Mouse (Mus musculus) CH12.LX (cell line): ENCODE measurements at regions not wholly inside any gene's neighbourhood (a gene's known extent, or its start where the extent isn't known, plus 50 kb on each side); places are given as distances from the start of the nearest gene placed in this dataset.

Source experiments
- CHD1 ChIP-seq: IDR thresholded peaks from 2 replicates; pipeline ENCODE4 v1.6.1; 2012; ENCODE audit warnings: low read depth, low read length, improper control_type of control experiment, inconsistent platforms
- CTCF ChIP-seq, 2 experiments: IDR thresholded peaks in 1 of 2; conservative IDR thresholded peaks in 1 of 2; 2 replicates each; pipeline ENCODE4 v1.5.1; 2011 to 2012; ENCODE audit warnings: low read depth in 2 of 2, low read length in 2 of 2, improper control_type of control experiment in 1 of 2, inconsistent platforms in 1 of 2, mild to moderate bottlenecking in 1 of 2, moderate library complexity in 1 of 2
- E2F4 ChIP-seq: IDR thresholded peaks from 2 replicates; pipeline ENCODE4 v1.6.1; 2011; ENCODE audit warnings: low read depth, low read length, improper control_type of control experiment; ENCODE audit not compliant: insufficient replicate concordance
- EP300 ChIP-seq: IDR thresholded peaks from 2 replicates; pipeline ENCODE4 v1.6.1; 2011; ENCODE audit warnings: low read length, improper control_type of control experiment
- GABPA ChIP-seq: IDR thresholded peaks from 2 replicates; pipeline ENCODE4 v1.6.1; 2012; ENCODE audit warnings: low read depth, low read length, improper control_type of control experiment, inconsistent platforms; ENCODE audit not compliant: insufficient replicate concordance
- JUND ChIP-seq: conservative IDR thresholded peaks from 2 replicates; pipeline ENCODE4 v1.6.1; 2011; ENCODE audit warnings: low read depth, low read length, improper control_type of control experiment
- POLR2A ChIP-seq: IDR thresholded peaks from 2 replicates; pipeline ENCODE4 v1.6.1; 2011; ENCODE audit warnings: low read depth, mild to moderate bottlenecking, improper control_type of control experiment, low read length
- RAD21 ChIP-seq: IDR thresholded peaks from 2 replicates; pipeline ENCODE4 v1.6.1; 2011; ENCODE audit warnings: low read depth, mild to moderate bottlenecking, low read length, improper control_type of control experiment, moderate library complexity
- SIN3A ChIP-seq: IDR thresholded peaks from 2 replicates; pipeline ENCODE4 v1.6.1; 2012; ENCODE audit warnings: low read length, improper control_type of control experiment, inconsistent platforms
- SMC3 ChIP-seq: IDR thresholded peaks from 2 replicates; pipeline ENCODE4 v1.6.1; 2011; ENCODE audit warnings: low read depth, low read length, improper control_type of control experiment
- TCF12 ChIP-seq: IDR thresholded peaks from 2 replicates; pipeline ENCODE4 v1.6.1; 2014; ENCODE audit warnings: low read depth, mild to moderate bottlenecking, inconsistent platforms, low read length, improper control_type of control experiment
- UBTF ChIP-seq: IDR thresholded peaks from 2 replicates; pipeline ENCODE4 v1.6.1; 2012; ENCODE audit warnings: low read depth, mild to moderate bottlenecking, inconsistent platforms, low read length, improper control_type of control experiment, moderate library complexity

DNA sequence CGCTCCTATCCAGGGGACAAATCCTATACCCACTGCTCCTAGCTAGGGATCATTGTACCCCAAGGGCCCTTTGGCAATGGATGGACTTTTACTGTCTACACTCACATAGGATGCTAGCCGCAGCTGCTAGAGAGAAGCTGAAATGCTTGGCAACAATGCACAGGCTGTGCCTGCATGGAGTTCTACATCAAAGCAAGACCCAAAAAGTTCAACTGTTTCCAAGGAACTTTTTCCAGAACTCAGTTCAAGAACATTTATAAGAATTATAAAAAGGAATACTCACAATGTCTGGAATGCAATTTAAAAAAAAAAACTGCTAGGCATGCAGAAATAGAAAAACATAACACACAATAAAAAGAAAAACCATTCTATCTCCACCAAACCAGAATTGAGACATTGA, 202.0 kb downstream of the Rap2a start:
- TF ChIP-seq POLR2A (no peak), EP300 (no peak), TCF12 (no peak), CTCF (conservative IDR thresholded peaks at IDR 0.05 in 1 of 2, IDR thresholded peaks at IDR 0.05 in 1 of 2; ENCODE audit: low read depth in 2 of 2, low read length in 2 of 2) (no peak), RAD21 (no peak), UBTF (no peak), SIN3A (no peak), GABPA (no peak), JUND (no peak), E2F4 (no peak), SMC3 (no peak), CHD1 (no peak)
